Mouse (Mus musculus): Measurements from ENCODE around the gene 5830473C10Rik. TPM values are rescaled to one million over a fixed set of nuclear protein-coding genes. Genes with fewer than 3 reads are reported as not detected.
"Not testable (repeated sequence)": the region's sequence is repeated elsewhere in the genome, so short reads cannot be mapped to it uniquely, and the experiment has no call there.

Gene 5830473C10Rik
- polyA plus RNA-seq, 1 experiment from 2014 or later = 0.06 TPM

- TF ChIP-seq CTCF (IDR thresholded peaks at IDR 0.05) = no peak
- CTCF ChIA-PET = interaction anchor here (1.2 to 1.4 kb wide), 3 partner anchors 10 to 90 kb away, joined by 3 read pairs; no protein-coding TSS in a partner anchor
- POLR2A ChIA-PET = interaction anchor here (0.6 kb wide), 1 partner anchor 55 kb away, joined by 4 read pairs; no protein-coding TSS in a partner anchor
- ATAC-seq = peak; percentile 58
- peak; percentile 58 for DNase-seq (ENCODE audit: low read depth, low spot score)
- H3K27me3 ChIP-seq = no peaks in the 10 kb centered on the region
- in situ Hi-C loops (cut with MboI; ENCODE audit: low pct_unique_long_range_greater_than_20kb) = loop anchor here (10.0 kb wide), 2 partner anchors 176 to 386 kb away; no protein-coding TSS in a partner anchor
Observed at GRCm38 (mm10) chr5:90590676-90591075, 29.8 kb downstream of the 5830473C10Rik start.

GRCm38 (mm10) chr5:90591936-90592335, 31.0 kb downstream of the 5830473C10Rik start:
- no peak for TF ChIP-seq CTCF (IDR thresholded peaks at IDR 0.05)
- in situ Hi-C loops (cut with MboI; ENCODE audit: low pct_unique_long_range_greater_than_20kb) = loop anchor here (10.0 kb wide), 2 partner anchors 177 to 387 kb away; no protein-coding TSS in a partner anchor
- no peaks in the 10 kb centered on the region for H3K27me3 ChIP-seq
- no peak for DNase-seq (ENCODE audit: low read depth, low spot score)
- ChIA-PET POLR2A (no interaction called here), CTCF (interaction anchor here (1.3 kb wide), 1 partner anchor 61 kb away, joined by 3 read pairs; no protein-coding TSS in a partner anchor)
- ATAC-seq = no peak

GRCm38 (mm10) chr5:90594945-90595344, 34.0 kb downstream of the 5830473C10Rik start:
- CTCF ChIA-PET = interaction anchor here (0.9 kb wide), 1 partner anchor 195 kb away, joined by 3 read pairs; no protein-coding TSS in a partner anchor
- in situ Hi-C loops (cut with MboI; ENCODE audit: low pct_unique_long_range_greater_than_20kb) = loop anchor here (10.0 kb wide), 2 partner anchors 180 to 390 kb away; no protein-coding TSS in a partner anchor
- TF ChIP-seq CTCF (IDR thresholded peaks at IDR 0.05) = no peak

GRCm38 (mm10) chr5:90596155-90596554, 35.2 kb downstream of the 5830473C10Rik start:
- ATAC-seq = no peak
- in situ Hi-C loops (cut with MboI; ENCODE audit: low pct_unique_long_range_greater_than_20kb) = loop anchor here (10.0 kb wide), 2 partner anchors 181 to 391 kb away; no protein-coding TSS in a partner anchor
- no peaks in the 10 kb centered on the region for H3K27me3 ChIP-seq
- ChIA-PET CTCF (interaction anchor here (14.1 kb wide), 1 partner anchor 53 kb away, joined by 147 read pairs; no protein-coding TSS in a partner anchor), POLR2A (no interaction called here)
- TF ChIP-seq CTCF (IDR thresholded peaks at IDR 0.05) = no peak
- no peak for DNase-seq (ENCODE audit: low read depth, low spot score)

More at GRCm38 (mm10) chr5:90594945-90595344, 34.0 kb downstream of the 5830473C10Rik start:
- POLR2A ChIA-PET = no interaction called here
- H3K27me3 ChIP-seq = no peaks in the 10 kb centered on the region
- no peak for DNase-seq (ENCODE audit: low read depth, low spot score)
- no peak for ATAC-seq

GRCm38 (mm10) chr5:90601469-90601868, 40.6 kb downstream of the 5830473C10Rik start:
- TF ChIP-seq CTCF (IDR thresholded peaks at IDR 0.05) = peak; percentile 76
- in situ Hi-C loops (cut with MboI; ENCODE audit: low pct_unique_long_range_greater_than_20kb) = loop anchor here (5.0 kb wide), 1 partner anchor 51 kb away; no protein-coding TSS in a partner anchor
- DNase-seq (ENCODE audit: low read depth, low spot score) = no peak
- ChIA-PET CTCF (interaction anchor here (0.9 to 14.1 kb wide), 19 partner anchors 10 to 315 kb away, joined by 3 to 147 read pairs (median 4); partner anchors contain the start of genes Cxcl1 and Rassf6), POLR2A (interaction anchor here (0.9 to 1.6 kb wide), 2 partner anchors 53 to 56 kb away, joined by 3 read pairs; no protein-coding TSS in a partner anchor)
- H3K27me3 ChIP-seq = no peaks in the 10 kb centered on the region
- no peak for ATAC-seq

GRCm38 (mm10) chr5:90603407-90603923, 42.6 kb downstream of the 5830473C10Rik start:
- TF ChIP-seq CTCF (IDR thresholded peaks at IDR 0.05) = no peak
- no peaks in the 10 kb centered on the region for H3K27me3 ChIP-seq
- no peak for DNase-seq (ENCODE audit: low read depth, low spot score)
- in situ Hi-C loops (cut with MboI; ENCODE audit: low pct_unique_long_range_greater_than_20kb) = loop anchor here (5.0 kb wide), 1 partner anchor 49 kb away; no protein-coding TSS in a partner anchor
- ATAC-seq = no peak
- CTCF ChIA-PET = interaction anchor here (1.0 to 14.1 kb wide), 3 partner anchors 12 to 52 kb away, joined by 3 to 147 read pairs (median 4); no protein-coding TSS in a partner anchor
- POLR2A ChIA-PET = no interaction called here

GRCm38 (mm10) chr5:90608906-90609305, 48.0 kb downstream of the 5830473C10Rik start:
- CTCF ChIA-PET = interaction anchor here (1.3 to 14.1 kb wide), 4 partner anchors 9 to 40 kb away, joined by 4 to 147 read pairs (median 5); no protein-coding TSS in a partner anchor
- TF ChIP-seq CTCF (IDR thresholded peaks at IDR 0.05) = no peak
- DNase-seq (ENCODE audit: low read depth, low spot score) = no peak

GRCm38 (mm10) chr5:90611388-90611787, 50.5 kb downstream of the 5830473C10Rik start:
- TF ChIP-seq CTCF (IDR thresholded peaks at IDR 0.05) = no peak
- ChIA-PET CTCF (interaction anchor here (1.8 kb wide), 1 partner anchor 10 kb away, joined by 7 read pairs; no protein-coding TSS in a partner anchor), POLR2A (no interaction called here)

More at GRCm38 (mm10) chr5:90608906-90609305, 48.0 kb downstream of the 5830473C10Rik start:
- POLR2A ChIA-PET = interaction anchor here (0.8 kb wide), 1 partner anchor 37 kb away, joined by 4 read pairs; no protein-coding TSS in a partner anchor
- in situ Hi-C loops (cut with MboI; ENCODE audit: low pct_unique_long_range_greater_than_20kb) = no loop called here
- no peak for ATAC-seq
- no peaks in the 10 kb centered on the region for H3K27me3 ChIP-seq

GRCm38 (mm10) chr5:90611996-90612611, 51.2 kb downstream of the 5830473C10Rik start:
- no peak for DNase-seq (ENCODE audit: low read depth, low spot score)
- H3K27me3 ChIP-seq = no peaks in the 10 kb centered on the region
- peak; percentile 83 for ATAC-seq
- TF ChIP-seq CTCF (IDR thresholded peaks at IDR 0.05) = peak; percentile 35
- ChIA-PET POLR2A (interaction anchor here (1.2 kb wide), 1 partner anchor 12 kb away, joined by 3 read pairs; no protein-coding TSS in a partner anchor), CTCF (interaction anchor here (1.8 kb wide), 1 partner anchor 11 kb away, joined by 7 read pairs; no protein-coding TSS in a partner anchor)
- in situ Hi-C loops (cut with MboI; ENCODE audit: low pct_unique_long_range_greater_than_20kb) = no loop called here

More at GRCm38 (mm10) chr5:90611388-90611787, 50.5 kb downstream of the 5830473C10Rik start:
- in situ Hi-C loops (cut with MboI; ENCODE audit: low pct_unique_long_range_greater_than_20kb) = no loop called here
- DNase-seq (ENCODE audit: low read depth, low spot score) (no peak), ATAC-seq (no peak)
- H3K27me3 ChIP-seq = no peaks in the 10 kb centered on the region

- H3K27me3 ChIP-seq; ATAC-seq; DNase-seq (ENCODE audit: low read depth, low spot score); CTCF ChIA-PET; in situ Hi-C loops (cut with MboI; ENCODE audit: low pct_unique_long_range_greater_than_20kb): not testable (repeated sequence)
- POLR2A ChIA-PET = interaction anchor here (1.2 kb wide), 1 partner anchor 12 kb away, joined by 3 read pairs; no protein-coding TSS in a partner anchor
Observed at GRCm38 (mm10) chr5:90612751-90613150, 51.8 kb downstream of the 5830473C10Rik start.
